Mouse (Mus musculus) lung, postnatal 0 days (tissue): ENCODE data around the gene Pnkd. TPM values are rescaled to one million over a fixed set of nuclear protein-coding genes. Genes with fewer than 3 reads are reported as not detected.
A peak's percentile ranks its signal among the peaks of the same experiment; 100 is the strongest.

Source experiments
- ATAC-seq: fragments of 200-750 bp; cut with Nextera tagmentation; 2 replicates; pipeline ENCODE4 v1.8.0; 2017; ENCODE audit warnings: moderate library complexity
- DNase-seq: peaks from one replicate; pipeline ENCODE4 v3.0.0-alpha.2; 2016; ENCODE audit warnings: low spot score
- H3K27ac ChIP-seq: fragments of 300-500 bp; sonication (generic); 2 replicates; pipeline ENCODE4 v1.5.1; 2014; ENCODE audit warnings: antibody characterized with exemption, mild to moderate bottlenecking, low read length, mixed read lengths
- H3K27me3 ChIP-seq: fragments of 300-500 bp; sonication (generic); replicated peaks from 2 replicates; pipeline ENCODE4 v1.6.1; 2014; ENCODE audit warnings: low read length, mixed read lengths; ENCODE audit not compliant: insufficient read depth
- H3K36me3 ChIP-seq: fragments of 300-500 bp; sonication (generic); 2 replicates; pipeline ENCODE4 v1.6.1; 2014; ENCODE audit warnings: low read length, mixed read lengths; ENCODE audit not compliant: insufficient read depth
- H3K4me1 ChIP-seq: fragments of 300-500 bp; sonication (generic); 2 replicates; pipeline ENCODE4 v1.6.1; 2014; ENCODE audit warnings: antibody characterized with exemption, low read depth, low read length, mixed read lengths; ENCODE audit not compliant: insufficient read depth
- H3K4me2 ChIP-seq: fragments of 300-500 bp; sonication (generic); replicated peaks from 2 replicates; pipeline ENCODE4 v1.6.1; 2014; ENCODE audit warnings: low read depth, mild to moderate bottlenecking, low read length, moderate library complexity, mixed read lengths
- H3K4me3 ChIP-seq: fragments of 300-500 bp; sonication (generic); 2 replicates; pipeline ENCODE4 v1.5.1; 2014; ENCODE audit warnings: low read depth, low read length
- H3K9ac ChIP-seq: fragments of 300-500 bp; sonication (generic); replicated peaks from 2 replicates; pipeline ENCODE4 v1.6.1; 2014; ENCODE audit warnings: low read depth, mild to moderate bottlenecking
- H3K9me3 ChIP-seq: fragments of 300-500 bp; sonication (generic); 2 replicates; pipeline ENCODE4 v1.6.1; 2016; ENCODE audit warnings: low read length, mixed read lengths
- CTCF ChIP-seq: IDR thresholded peaks from 2 replicates; pipeline ENCODE4 v1.5.1; 2016; ENCODE audit warnings: antibody characterized with exemption, mild to moderate bottlenecking
- EP300 ChIP-seq: IDR thresholded peaks from 2 replicates; pipeline ENCODE4 v1.6.1; 2016; ENCODE audit warnings: antibody characterized with exemption, mild to moderate bottlenecking, control low read depth
- WGBS: fragments of 180-500 bp; shearing (Covaris S2); extraction: QIAGEN DNeasy Blood & Tissue Kit; methylation state at CpG from one replicate; pipeline ENCODE4 v1.1.7; 2014; 5-methylcytosine and 5-hydroxymethylcytosine counted together
- polyA plus RNA-seq: library from polyadenylated mRNA; unstranded; fragments of >200 nt; fragmentation: Nextera tagmentation; extraction: Ambion mirVana; gene quantifications from 2 replicates; pipeline ENCODE4 v1.2.1, GENCODE M21; 2015

Pnkd gene
- polyA plus RNA-seq, 1 experiment from 2014 or later = 88.7 TPM

GRCm38 (mm10) chr1:74296477-74296876 lies 11.7 kb downstream of the Pnkd start:
- TF ChIP-seq CTCF = no peak
- no peak for TF ChIP-seq EP300
- 27% methylated on average over 6 of the region's 6 CpGs for WGBS
- ATAC-seq (no peak), DNase-seq (no peak)
- peaks cover 72% of the 10 kb centered on the region for H3K4me1 ChIP-seq
- no peaks in the 10 kb centered on the region for H3K27me3 ChIP-seq
- peak overlapping the region; percentile 59 for H3K4me2 ChIP-seq
- peak overlapping the region; percentile 26; the same call in 1 of the 2 replicates for H3K9ac ChIP-seq
- H3K27ac ChIP-seq = peak overlapping the region; percentile 99
- H3K9me3 ChIP-seq = no peaks in the 10 kb centered on the region
- peak overlapping the region; percentile 16 for H3K4me3 ChIP-seq
- H3K36me3 ChIP-seq = peaks cover 22% of the 10 kb centered on the region; the same call in 1 of the 2 replicates

- H3K9me3 ChIP-seq = no peaks in the 10 kb centered on the region
- H3K9ac ChIP-seq = 0 out of 2 replicates have a peak overlapping the region, but pooled peaks have one; percentile 26
- TF ChIP-seq EP300 (peak; percentile 70), CTCF (no peak)
- H3K4me3 ChIP-seq = no peak overlapping the region
- DNase-seq = peak; percentile 87
- WGBS = 75% methylated on average over 1 of the region's 3 CpGs
- H3K4me1 ChIP-seq = peaks cover 79% of the 10 kb centered on the region
- H3K27me3 ChIP-seq = no peaks in the 10 kb centered on the region
- ATAC-seq = peak; percentile 22
- peak overlapping the region; percentile 59; the same call in 1 of the 2 replicates for H3K4me2 ChIP-seq
- H3K27ac ChIP-seq = peak overlapping the region; percentile 99
- H3K36me3 ChIP-seq = peaks cover 16% of the 10 kb centered on the region; the same call in 1 of the 2 replicates
Measured at GRCm38 (mm10) chr1:74297269-74297668, 12.5 kb downstream of the Pnkd start.

- Histone ChIP-seq H3K4me1 (peaks cover 88% of the 10 kb centered on the region), H3K36me3 (0 out of 2 replicates have a peak, but pooled peaks cover 7% of the 10 kb centered on the region)
- WGBS = 59% methylated on average over 5 of the region's 5 CpGs
Measured at GRCm38 (mm10) chr1:74298157-74298750, 13.5 kb downstream of the Pnkd start.

GRCm38 (mm10) chr1:74298996-74299395 lies 14.3 kb downstream of the Pnkd start:
- no peak overlapping the region for H3K9ac ChIP-seq
- H3K36me3 ChIP-seq = 0 out of 2 replicates have a peak, but pooled peaks cover under 1% of the 10 kb centered on the region
- no peaks in the 10 kb centered on the region for H3K9me3 ChIP-seq
- DNase-seq (peak; percentile 84), ATAC-seq (no peak)
- no peak for TF ChIP-seq CTCF
- no peak; the same call in 1 of the 2 replicates for TF ChIP-seq EP300
- peak overlapping the region; percentile 99 for H3K27ac ChIP-seq
- H3K4me2 ChIP-seq = peak overlapping the region; percentile 25
- WGBS = 40% methylated on average over 5 of the region's 5 CpGs
- H3K4me1 ChIP-seq = peaks cover 83% of the 10 kb centered on the region
- H3K4me3 ChIP-seq = no peak overlapping the region
- no peaks in the 10 kb centered on the region for H3K27me3 ChIP-seq

More at GRCm38 (mm10) chr1:74298157-74298750, 13.5 kb downstream of the Pnkd start:
- Histone ChIP-seq H3K27me3 (no peaks in the 10 kb centered on the region), H3K4me3 (no peak overlapping the region), H3K9me3 (no peaks in the 10 kb centered on the region), H3K4me2 (no peak overlapping the region), H3K27ac (peak overlapping the region; percentile 99), H3K9ac (0 out of 2 replicates have a peak overlapping the region, but pooled peaks have one; percentile 20)
- ATAC-seq = no peak
- no peak for TF ChIP-seq CTCF
- no peak for TF ChIP-seq EP300
- DNase-seq = no peak

GRCm38 (mm10) chr1:74300347-74301110 lies 15.8 kb downstream of the Pnkd start:
- H3K27me3 ChIP-seq = no peaks in the 10 kb centered on the region
- 42% methylated on average over 6 of the region's 6 CpGs for WGBS
- TF ChIP-seq EP300 = peak; percentile 79
- TF ChIP-seq CTCF = no peak
- DNase-seq (peak; percentile 82), ATAC-seq (no peak)
- peak overlapping the region; percentile 22; the same call in 1 of the 2 replicates for H3K4me2 ChIP-seq
- H3K9ac ChIP-seq = no peak overlapping the region
- H3K9me3 ChIP-seq = no peaks in the 10 kb centered on the region
- peak overlapping the region; percentile 99 for H3K27ac ChIP-seq
- no peaks in the 10 kb centered on the region for H3K36me3 ChIP-seq
- H3K4me1 ChIP-seq = peaks cover 71% of the 10 kb centered on the region
- H3K4me3 ChIP-seq = no peak overlapping the region

- TF ChIP-seq EP300 (no peak), CTCF (no peak)
- Histone ChIP-seq H3K36me3 (no peaks in the 10 kb centered on the region), H3K4me2 (peak overlapping the region; percentile 67), H3K27me3 (no peaks in the 10 kb centered on the region), H3K27ac (peak overlapping the region; percentile 99), H3K9ac (peak overlapping the region; percentile 97; the same call in 1 of the 2 replicates), H3K4me3 (peak overlapping the region; percentile 87), H3K4me1 (peaks cover 57% of the 10 kb centered on the region), H3K9me3 (no peaks in the 10 kb centered on the region)
- no peak for DNase-seq
- 78% methylated on average over 7 of the region's 7 CpGs for WGBS
- ATAC-seq = no peak
Measured at GRCm38 (mm10) chr1:74302229-74302628, 17.5 kb downstream of the Pnkd start.
